Mouse (Mus musculus): ENCODE measurements around the gene Serpinc1. TPM values are rescaled to one million over a fixed set of nuclear protein-coding genes. Genes with fewer than 3 reads are reported as not detected.
A peak's percentile ranks its signal among the peaks of the same experiment; 100 is the strongest.
"Not testable (repeated sequence)": the region's sequence is repeated elsewhere in the genome, so short reads cannot be mapped to it uniquely, and the experiment has no call there.

The Serpinc1 gene
- total RNA-seq, 1 experiment from 2014 or later = 489 TPM

- no peak for DNase-seq
Observed at GRCm38 (mm10) chr1:161020051-161020450, 41.7 kb downstream of the Serpinc1 start.

GRCm38 (mm10) chr1:161025410-161026210 is 47.2 kb downstream of the Serpinc1 start:
- DNase-seq = peak; percentile 38

- no peak for DNase-seq
Observed at GRCm38 (mm10) chr1:161027196-161027595, 48.8 kb downstream of the Serpinc1 start.

- not testable (repeated sequence) for DNase-seq
Observed at GRCm38 (mm10) chr1:161028427-161028826, 50.0 kb downstream of the Serpinc1 start.

DNA sequence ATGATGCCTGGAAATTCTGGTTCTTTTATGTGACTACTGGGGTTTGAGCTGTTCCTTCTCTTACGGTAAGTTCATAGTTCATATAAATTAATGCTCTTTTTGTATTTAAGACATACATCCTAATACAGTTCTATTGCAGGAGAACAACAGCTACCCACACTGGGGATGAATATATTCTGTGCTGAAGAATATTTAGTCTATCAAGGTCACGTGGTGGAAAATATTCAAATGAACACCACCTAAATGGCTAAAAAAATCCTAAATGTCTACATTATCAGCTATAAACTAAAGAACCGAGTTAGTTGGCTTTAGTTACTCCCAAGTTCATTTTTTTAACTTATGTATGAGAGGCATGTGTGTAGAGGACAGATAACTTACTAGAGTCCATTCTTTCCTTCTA is 51.7 kb downstream of the Serpinc1 start:
- no peak for DNase-seq

DNA sequence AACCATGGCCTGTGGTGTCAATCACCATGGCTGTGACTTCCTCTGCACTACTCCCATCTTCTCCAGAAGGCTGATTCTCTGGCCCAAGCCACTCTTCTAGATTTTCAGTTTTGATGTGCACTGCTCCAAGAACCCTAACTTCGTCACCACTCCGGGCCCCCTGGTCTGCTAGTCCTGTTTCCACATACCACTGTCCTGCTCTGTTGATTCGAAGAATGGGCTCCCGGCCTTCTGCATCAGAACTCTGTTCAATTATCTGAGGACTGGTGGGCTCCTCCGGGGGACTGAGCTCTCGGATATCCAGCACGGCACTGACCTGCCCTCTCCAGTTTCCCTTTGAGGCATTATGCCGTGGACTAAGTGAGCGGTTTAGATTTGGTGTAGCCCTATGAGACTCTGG is 53.5 kb downstream of the Serpinc1 start:
- DNase-seq = no peak

GRCm38 (mm10) chr1:161032345-161032744 is 54.0 kb downstream of the Serpinc1 start:
- peak; percentile 75 for DNase-seq

DNA sequence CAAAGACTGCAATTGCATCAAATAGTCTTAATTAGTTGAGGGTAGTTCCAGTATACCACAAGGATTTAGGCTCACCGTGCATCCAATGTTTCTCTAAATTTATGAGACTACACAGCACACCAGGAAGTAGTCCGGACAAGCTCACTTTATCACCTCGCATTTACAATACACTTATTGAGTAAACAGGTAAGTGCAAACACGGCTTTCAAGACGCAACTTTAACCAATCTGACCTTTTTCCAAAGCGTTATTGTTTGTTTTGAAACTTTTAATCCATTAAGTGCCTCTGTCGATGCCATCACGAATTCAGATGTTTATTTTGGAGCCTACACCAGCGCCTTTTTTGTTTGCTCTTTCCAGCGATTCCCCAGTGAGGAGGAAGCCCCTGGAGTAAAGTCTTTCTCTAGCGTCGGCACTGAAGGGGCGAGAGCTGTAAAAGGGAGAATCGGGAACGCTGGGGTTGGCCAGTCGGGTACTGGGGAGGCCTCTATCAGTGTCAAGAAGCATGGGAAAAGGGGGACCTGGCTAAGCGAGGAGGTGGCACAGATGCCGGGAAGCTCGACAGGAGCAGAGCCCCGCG is 55.6 kb downstream of the Serpinc1 start:
- DNase-seq = no peak

GRCm38 (mm10) chr1:161034435-161035280 is 56.3 kb downstream of the Serpinc1 start, which contains the start of gene Zbtb37:
TSS of gene Zbtb37 (minus strand) at chr1:161034849.
- DNase-seq = peak; percentile 99

GRCm38 (mm10) chr1:161035281-161035785 is 56.9 kb downstream of the Serpinc1 start:
- peak; percentile 80 for DNase-seq

DNA sequence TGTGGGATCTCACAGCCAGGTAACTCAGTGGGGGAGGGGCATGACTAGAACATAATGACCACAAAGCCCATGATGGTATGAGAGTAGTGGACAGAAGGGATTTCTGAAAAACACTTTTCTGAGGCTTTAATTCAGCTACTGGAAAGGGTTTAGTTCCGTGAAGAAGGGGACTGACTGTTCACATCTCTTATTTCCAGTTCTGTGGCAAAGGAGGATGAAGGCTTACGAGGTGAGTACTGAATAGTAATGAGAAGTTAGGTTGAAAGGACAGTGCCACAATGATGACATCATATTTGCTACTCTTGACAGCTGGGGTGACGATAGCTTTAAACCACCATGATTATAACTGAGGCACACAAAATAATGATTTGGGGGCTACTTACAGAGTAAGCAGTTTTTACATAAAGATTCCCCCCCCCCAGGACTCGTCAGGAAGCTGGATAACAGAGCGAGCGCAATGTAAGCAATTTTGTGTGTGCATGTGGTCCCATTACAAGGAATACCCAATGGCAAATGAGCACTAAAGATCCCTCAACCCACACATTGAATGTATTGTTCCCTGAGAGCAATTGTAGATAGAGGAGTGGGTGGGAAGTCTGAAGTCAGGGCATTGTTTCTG is 57.5 kb downstream of the Serpinc1 start:
- no peak for DNase-seq

GRCm38 (mm10) chr1:161036411-161036841 is 58.0 kb downstream of the Serpinc1 start:
- no peak for DNase-seq

GRCm38 (mm10) chr1:161037026-161037425 is 58.6 kb downstream of the Serpinc1 start:
- DNase-seq = no peak

- DNase-seq = no peak
Observed at GRCm38 (mm10) chr1:161037599-161037998, 59.2 kb downstream of the Serpinc1 start.

- DNase-seq = no peak
Observed at GRCm38 (mm10) chr1:161038004-161038403, 59.6 kb downstream of the Serpinc1 start.

DNA sequence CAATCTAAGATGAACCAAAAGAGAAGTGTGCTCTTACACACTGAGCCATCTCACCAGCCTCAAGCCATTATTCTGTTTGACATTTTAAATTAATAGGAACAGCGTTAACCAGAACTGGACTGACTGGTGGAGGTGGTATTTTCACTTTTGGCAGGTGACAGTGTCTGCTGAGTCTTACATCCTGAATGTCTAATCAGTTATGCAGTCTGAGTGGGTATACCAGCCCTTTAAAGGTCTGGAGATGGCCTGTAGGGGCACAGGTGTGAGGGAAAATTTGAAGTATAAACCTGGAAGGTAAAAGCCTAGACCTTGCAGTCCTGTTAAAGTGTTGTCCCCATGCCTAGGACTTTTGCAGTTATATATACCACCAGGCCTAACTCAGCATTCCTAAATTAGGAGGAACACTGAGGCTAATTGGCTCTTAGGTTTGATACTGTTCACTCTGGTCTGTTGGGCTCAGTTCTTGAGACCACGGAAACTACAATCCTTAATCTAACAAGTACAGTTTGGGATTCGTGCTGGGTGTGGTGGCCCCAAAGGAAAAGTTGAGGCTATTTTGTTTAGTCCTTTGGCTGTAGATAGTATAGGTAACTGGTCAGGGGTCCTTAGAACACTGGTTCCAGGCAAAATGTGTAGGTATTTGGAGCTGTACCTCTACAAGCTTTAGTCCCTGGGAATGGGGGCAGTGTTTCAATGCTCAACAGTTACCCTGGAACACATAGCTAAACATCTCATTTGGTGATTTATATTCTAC is 60.8 kb downstream of the Serpinc1 start:
- no peak for DNase-seq

DNA sequence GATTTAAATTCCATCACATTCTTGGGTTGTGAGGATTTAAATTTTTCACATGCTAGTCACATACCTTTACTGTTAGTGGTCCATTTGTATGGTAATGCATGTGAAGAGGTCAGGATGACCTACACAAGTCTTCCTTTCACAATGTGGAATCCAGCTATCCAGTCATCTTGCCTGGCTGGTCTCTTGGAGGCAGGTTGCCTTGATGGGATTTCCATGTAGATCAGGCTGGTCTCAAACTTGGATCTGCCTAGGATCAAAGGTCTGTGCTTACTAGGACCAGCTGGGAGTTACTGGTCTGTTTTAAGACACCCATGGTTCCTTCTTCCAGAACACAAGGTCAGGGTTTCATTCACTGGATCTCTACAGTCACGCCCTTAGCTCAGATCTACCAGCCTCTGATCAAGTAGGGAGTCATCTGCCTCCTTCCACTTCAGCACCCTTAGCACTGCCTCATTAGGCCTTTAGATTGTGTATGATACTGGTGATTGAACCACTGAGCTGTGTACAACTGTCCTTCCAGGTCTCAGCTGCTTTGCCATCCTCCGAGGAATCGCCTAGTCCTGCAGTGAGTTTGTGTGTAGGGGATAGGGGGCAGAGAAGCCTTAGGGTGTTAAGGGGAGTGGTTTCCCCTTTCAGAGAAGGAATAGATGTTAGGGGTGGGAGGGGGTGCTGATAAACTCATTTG is 61.5 kb downstream of the Serpinc1 start:
- no peak for DNase-seq

- DNase-seq = no peak
Observed at GRCm38 (mm10) chr1:161040426-161040770, 62.0 kb downstream of the Serpinc1 start.

GRCm38 (mm10) chr1:161040855-161041254 is 62.5 kb downstream of the Serpinc1 start:
- DNase-seq = no peak

DNA sequence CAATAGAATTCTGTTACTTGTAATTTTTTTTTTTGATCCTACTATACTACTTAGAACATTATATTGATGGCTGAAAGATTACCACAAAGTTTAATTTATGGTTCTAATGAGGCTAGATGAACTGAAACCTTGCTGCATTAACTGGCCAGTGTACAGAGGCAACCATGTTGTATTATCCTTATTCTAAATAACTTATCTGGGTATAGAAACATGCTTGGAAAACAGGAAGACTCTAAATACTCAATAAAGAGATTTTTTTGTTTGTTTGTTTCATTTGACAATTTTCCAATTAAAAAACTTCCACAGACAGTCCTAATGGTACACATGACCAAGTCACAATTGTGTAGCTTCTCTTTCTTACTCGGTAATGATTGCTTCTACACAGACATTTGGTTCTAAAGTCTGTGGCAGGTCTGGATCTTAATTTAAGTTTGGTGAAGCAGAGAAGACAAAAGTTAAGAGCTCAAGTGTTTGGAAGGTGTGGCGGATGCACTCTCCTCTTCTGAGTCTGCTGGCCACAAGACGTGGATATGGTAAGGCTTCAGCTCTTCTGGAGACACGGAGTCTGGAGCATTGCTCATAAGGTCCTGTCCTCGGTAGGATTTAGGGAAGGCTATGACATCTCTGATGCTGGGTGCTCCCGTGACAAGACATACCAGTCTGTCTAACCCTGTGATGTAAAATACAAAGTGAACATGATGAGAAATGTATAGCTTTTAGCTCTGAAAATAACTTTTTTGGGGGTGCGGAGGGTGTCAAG is 63.1 kb downstream of the Serpinc1 start:
- DNase-seq = no peak
